Mouse (Mus musculus) thymus, postnatal 25 days (tissue): ENCODE measurements at regions not wholly inside any gene's neighbourhood (a gene's known extent, or its start where the extent isn't known, plus 50 kb on each side); places are given as distances from the start of the nearest gene placed in this dataset.
"Not testable (repeated sequence)": the region's sequence is repeated elsewhere in the genome, so short reads cannot be mapped to it uniquely, and the experiment has no call there.

Source experiments
- DNase-seq: peaks from one replicate; pipeline ENCODE4 v3.0.0; 2022

- peak; percentile 27 for DNase-seq
Observed at GRCm38 (mm10) chr3:126011269-126011668, 72.8 kb upstream of the Ugt8a start.

GRCm38 (mm10) chr3:126016166-126016565 is 77.7 kb upstream of the Ugt8a start:
- DNase-seq: no peak

- no peak for DNase-seq
Observed at GRCm38 (mm10) chr3:126044327-126044726, 105.9 kb upstream of the Ugt8a start.

- no peak for DNase-seq
Observed at GRCm38 (mm10) chr3:126044861-126045260, 106.4 kb upstream of the Ugt8a start.

GRCm38 (mm10) chr3:126045992-126046786 is 107.8 kb upstream of the Ugt8a start:
- DNase-seq: no peak

- DNase-seq: no peak
Observed at GRCm38 (mm10) chr3:126058585-126058984, 120.2 kb upstream of the Ugt8a start.

GRCm38 (mm10) chr3:126105086-126105485 is 166.7 kb upstream of the Ugt8a start:
- no peak for DNase-seq

GRCm38 (mm10) chr3:126109371-126109770 is 171.0 kb upstream of the Ugt8a start:
- DNase-seq: no peak

GRCm38 (mm10) chr3:126117849-126118248 is 179.4 kb upstream of the Ugt8a start:
- DNase-seq: no peak

GRCm38 (mm10) chr3:126122323-126123259 is 184.2 kb upstream of the Ugt8a start:
- DNase-seq: no peak

- no peak for DNase-seq
Observed at GRCm38 (mm10) chr3:126166542-126166941, 196.9 kb upstream of the Arsj start.

GRCm38 (mm10) chr3:126209024-126209423 is 154.5 kb upstream of the Arsj start:
- DNase-seq: no peak

GRCm38 (mm10) chr3:126210226-126210625 is 153.3 kb upstream of the Arsj start:
- no peak for DNase-seq

- DNase-seq: no peak
Observed at GRCm38 (mm10) chr3:126227575-126227974, 135.9 kb upstream of the Arsj start.

GRCm38 (mm10) chr3:126245834-126246233 is 117.7 kb upstream of the Arsj start:
- DNase-seq: no peak

GRCm38 (mm10) chr3:126261270-126261669 is 102.2 kb upstream of the Arsj start:
- DNase-seq: no peak

- not testable (repeated sequence) for DNase-seq
Observed at GRCm38 (mm10) chr3:126272027-126272426, 91.5 kb upstream of the Arsj start.

GRCm38 (mm10) chr3:126273566-126273965 is 89.9 kb upstream of the Arsj start:
- no peak for DNase-seq

GRCm38 (mm10) chr3:126276008-126276700 is 87.3 kb upstream of the Arsj start:
- DNase-seq: no peak

GRCm38 (mm10) chr3:126284294-126285090 is 79.0 kb upstream of the Arsj start:
- DNase-seq: no peak

- DNase-seq: no peak
Observed at GRCm38 (mm10) chr3:126292259-126292658, 71.2 kb upstream of the Arsj start.

GRCm38 (mm10) chr3:126292830-126293229 is 70.7 kb upstream of the Arsj start:
- no peak for DNase-seq
